Mouse (Mus musculus) frontal cortex, postnatal 36 days (tissue): ENCODE data around the gene Tmem219.

ENCODE experiments used
- DNase-seq, 2 experiments: peaks; one replicate each; pipeline ENCODE4 v3.0.0; 2022; ENCODE audit warnings: low spot score in 2 of 2

Gene Tmem219

DNA sequence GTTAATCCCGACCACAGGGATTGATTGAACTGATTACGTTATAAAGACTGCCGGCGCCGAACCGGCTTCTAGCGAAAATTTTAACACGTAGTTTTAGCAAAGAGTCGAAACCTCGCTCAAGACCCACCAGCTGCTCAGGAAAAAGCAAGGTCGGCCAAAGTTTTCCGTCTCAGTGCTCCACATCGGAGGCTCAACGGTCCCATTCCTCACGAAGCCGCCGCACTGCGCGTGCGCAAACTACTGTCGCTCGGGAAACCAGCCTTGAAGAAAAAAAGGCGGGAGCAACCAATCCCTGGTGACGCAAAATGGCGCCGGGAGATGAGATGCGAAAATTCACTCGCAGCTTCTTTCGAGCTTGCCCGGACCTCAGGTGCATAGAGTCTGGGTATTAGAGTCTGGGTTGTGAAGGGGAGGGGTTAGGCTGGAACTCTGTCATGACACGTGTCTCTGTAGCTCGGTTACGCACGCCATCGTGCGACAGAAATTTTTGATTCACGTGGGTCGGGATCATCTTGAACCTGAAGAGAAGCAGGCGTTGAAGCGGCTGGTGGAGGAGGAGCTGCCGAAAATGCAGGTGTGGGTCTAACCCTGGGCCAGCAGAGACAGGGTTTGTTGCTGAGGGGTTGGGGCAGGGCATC lies 60.5 kb downstream of the Tmem219 start, which contains the start of gene Ino80e:
Gene Ino80e (minus strand): TSS at position 231 of the 638 bp plus-strand sequence.
- DNase-seq = peak; percentile 96

DNA sequence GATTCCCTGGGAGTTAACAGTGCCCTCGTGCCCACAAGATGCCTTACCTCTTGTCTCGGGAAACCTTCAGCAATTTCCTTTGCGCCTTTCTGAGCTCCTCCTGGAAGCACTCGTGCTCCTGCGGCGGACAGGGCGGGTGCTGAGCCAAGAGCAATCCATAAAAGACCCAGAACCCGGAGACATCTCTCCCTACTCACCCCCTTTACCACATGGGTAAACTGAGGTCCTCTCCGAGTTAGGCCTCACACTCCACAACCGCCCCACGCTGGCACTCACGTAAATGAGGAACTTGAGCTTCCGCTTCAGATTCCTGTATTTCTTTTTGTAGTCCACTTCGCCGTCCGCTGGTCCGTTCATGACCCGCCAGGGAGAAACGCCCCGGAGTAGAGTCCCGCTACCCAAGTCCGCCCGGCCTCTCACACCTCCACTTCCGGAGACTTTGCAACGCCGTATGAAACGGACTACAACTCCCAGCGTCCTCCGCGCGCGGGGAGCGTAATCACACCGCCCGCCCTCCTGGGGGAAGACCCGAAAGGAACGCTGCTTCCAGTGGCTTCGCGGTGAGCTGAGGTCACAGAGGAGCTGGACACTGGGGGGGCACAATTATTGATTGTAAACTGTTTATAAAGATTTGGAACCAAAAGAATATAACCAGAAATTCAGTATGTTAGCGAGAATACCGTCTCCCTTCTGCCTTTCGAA lies 61.1 kb downstream of the Tmem219 start, which contains the start of gene Hirip3:
Gene Hirip3 (plus strand): TSS at position 544 of the 702 bp plus-strand sequence.
- DNase-seq = peak; percentile 96

DNA sequence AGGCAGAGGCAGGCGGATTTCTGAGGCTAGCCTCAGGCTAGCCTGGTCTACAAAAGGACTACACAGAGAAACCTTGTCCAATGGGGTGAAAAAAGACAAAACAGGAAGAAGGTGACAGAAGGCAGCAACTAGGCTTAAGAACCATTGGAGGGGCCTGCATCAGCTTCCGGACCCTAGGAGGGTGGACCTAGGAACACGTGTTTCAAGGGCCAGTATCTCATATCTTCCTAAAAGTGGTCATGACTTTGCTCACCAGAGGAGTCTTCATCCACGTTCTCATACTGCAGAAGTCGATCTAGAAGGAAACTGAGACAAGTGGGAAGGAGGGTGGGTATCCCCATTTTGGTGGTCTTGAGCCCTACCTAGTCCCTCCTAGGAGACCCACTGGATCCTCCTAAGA lies 61.7 kb downstream of the Tmem219 start:
- DNase-seq = no peak

DNA sequence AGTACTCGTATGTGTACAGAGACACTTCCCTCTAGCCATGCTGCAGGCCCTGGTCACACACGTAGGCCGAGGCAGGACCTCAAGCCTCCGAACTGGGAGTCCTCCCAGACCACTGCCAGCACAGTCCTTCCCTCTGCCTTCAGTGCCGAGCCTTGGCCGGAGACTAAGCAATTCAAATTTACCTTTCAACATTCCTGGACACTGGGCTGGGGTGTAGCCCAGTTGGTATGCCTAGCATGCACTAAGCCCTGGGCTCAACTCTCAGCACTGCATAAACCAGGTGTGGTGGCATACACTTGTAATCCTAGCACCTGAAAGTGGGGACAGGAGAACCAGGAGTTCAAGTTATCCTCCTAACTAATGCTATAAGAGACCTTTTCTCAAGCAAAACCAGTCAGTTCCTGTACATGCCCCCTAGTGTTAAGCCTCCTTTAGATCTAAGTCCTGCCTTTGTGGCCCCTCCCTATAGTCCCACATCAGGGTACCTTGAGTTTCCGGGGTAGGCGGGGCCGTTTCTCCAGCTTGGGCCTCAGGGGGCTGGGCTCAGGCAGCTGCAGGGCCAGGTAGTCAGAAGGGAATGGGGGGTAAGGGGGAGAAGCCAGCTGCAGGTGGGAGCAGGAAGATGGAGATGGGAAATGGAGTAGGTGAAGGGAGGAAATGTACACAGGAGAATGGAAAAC lies 65.8 kb downstream of the Tmem219 start:
- DNase-seq = no peak

DNA sequence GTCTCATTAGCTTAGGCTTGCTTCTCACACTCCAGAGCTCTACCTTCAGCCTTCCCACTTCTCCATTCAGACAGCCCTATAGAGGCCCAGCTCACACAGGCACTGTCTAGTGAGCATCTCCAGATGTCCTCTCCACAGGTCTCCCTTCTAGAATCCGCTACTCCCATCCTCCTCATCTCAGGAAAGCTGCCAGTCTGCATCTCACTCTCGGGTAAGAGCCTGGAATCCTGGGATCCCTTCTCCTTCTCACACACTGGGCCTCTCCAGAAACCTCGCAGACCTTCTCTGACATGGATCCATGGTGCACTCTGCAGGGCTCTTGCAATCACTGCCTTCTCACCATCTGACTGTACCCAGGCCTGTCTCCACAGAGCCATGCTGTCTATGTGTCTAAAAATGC lies 67.1 kb downstream of the Tmem219 start:
- no peak for DNase-seq

DNA sequence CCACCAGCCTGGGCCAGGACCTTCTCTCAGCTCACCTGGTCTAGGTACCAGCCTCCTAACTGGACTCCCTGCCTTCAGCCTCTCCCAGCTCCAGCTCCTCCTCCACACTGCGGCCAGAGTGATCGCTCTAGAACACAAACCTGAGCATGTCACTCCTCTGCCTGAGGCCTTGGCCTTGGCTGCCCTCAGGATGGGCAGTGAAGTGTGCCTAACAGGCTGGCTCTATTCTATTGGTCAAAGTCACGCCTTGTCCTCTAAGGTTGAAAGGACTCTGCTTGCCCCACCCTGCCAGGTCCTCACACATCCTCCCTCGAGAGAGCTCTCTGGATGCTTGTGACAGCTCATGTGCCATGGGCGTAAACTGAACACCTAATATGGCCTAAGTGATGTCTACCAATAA lies 69.3 kb downstream of the Tmem219 start:
- DNase-seq = no peak

DNA sequence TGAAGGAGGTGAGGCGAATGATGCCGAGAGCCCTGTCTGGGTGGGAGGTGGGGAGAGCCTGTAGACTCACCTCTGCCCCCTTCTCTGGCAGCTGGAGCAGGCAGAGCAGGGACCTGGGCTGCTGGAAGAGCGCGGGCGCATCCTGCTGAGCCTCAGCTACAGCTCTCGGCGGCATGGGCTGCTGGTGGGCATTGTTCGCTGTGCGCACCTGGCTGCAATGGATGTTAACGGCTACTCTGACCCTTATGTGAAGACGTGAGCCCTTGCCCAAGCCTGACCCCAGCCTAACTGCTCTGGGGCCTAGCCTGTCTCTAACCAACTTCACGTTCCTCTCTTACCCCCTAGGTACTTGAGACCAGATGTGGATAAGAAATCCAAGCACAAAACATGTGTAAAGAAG lies 71.5 kb downstream of the Tmem219 start:
- no peak for DNase-seq

DNA sequence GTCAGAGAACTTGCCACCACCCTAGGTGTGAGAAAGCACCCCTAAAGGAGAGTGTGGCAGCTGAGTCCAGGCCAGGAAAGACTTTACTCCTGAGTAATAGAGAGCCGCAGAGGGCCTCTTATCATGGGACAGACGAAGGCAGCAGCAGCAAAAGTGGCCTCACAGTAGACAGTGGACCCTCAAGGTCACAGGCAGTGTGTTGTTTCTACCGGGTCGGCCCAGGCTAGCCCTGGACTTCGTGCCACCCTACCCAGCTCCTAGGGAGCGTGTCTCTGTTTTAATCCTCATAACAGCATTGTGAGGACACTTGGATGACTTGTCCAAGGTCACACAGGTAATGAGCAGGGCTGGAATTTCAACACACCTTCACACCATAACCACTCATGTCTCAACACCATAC lies 72.6 kb downstream of the Tmem219 start:
- DNase-seq = no peak

DNA sequence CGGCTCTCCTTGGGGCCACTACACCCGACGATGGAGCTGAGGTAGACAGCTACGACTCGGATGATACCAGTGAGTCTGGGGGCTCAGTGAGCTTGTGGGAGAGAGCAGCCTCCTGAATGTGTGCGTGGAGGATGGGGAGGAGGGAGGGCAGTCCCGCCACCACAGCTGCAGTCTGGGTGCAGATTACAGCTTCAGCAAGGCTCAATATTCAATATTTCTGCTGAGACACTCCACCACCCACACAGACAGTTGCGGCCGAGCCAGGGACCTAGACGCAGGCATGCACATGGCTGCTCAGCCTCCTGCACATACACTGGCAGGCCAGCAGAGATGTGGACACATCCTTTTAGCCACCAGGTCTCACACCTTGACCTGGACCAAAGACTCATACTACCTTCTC lies 73.9 kb downstream of the Tmem219 start:
- DNase-seq = peak; percentile 54 to 63

DNA sequence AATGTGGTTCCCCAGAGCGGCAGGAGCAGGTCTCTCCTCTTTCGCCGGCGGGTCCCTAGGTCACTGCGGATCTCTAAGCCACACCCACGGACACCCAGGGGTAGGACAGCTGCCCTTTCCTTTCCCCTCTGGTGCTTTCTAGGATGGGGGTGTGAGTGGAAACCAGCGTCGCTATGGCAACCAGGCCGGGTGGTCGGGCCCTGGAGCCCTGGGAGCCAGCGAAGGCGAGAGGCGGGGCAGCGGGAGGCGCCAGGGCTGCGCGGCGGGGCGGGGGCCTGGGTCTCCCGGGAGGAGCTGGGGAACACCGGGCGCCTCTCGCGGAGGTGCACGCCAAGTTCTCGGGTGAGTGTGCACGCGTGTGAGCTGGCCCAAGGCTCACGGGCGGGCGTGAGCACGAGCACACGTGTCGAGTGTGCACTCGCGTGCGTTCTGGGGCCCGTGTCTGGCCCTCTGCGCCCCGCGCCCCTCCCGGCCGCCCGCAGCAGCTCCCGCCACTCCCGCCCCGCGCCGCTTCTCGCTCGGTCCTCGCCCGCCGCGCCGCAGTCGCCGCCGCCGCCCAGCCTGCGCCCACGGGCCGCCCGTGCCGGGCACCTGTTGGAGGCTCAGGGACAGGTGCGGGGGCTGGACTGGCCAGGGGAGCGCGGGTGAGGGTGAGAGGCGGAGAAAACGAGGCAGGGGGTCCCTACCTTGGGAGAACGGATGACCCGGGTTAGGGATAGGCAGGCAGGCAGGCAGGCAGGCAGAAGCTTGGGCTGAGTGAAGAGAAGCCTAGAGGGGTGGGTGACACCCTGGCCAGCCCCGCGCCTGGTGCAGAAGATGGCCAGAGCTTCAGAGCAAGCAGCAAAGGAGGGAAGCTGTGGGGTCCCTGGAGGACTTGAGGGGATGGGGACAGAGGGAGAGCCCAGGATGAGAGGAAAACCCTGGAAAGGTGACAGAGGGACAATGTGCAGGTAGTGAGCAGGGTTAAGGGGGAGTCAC lies 75.0 kb downstream of the Tmem219 start:
- no peak for DNase-seq

DNA sequence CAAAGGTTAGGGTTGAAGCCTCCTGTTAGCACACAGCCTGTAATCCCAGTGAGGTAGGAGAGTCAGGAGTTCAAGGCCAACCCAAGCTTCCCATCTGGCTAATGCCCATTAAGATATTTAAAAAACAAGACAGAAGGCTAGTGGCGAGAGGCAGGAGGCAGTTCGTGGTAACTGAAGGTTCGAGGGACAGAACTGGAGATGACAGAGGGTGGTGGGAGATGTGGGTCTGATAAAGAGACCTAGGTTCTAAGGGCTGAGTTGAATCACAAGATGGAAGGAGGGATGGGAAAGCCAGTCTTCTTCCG lies 75.6 kb downstream of the Tmem219 start, which contains the start of gene Doc2a:
Gene Doc2a (plus strand): TSS at position 301 of the 305 bp plus-strand sequence.
- no peak for DNase-seq

DNA sequence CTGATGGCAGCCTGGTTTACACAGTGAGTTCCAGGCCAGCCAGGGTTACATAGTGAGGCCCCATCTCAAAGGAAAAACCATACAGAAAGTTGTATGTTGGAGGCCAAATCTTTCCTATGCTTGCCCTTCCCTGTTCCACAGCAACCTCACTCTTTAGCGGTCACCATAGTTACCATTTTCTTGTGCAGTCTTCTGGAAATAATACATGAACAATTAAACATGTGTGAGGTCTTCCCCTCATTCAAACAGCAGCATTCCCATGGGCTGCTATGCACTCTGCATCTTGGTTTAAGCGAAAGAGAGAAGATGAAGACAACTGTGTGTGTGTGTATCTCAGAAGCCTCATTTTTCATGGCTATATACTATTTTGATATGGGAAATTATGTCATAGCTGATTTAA lies 77.2 kb downstream of the Tmem219 start:
- no peak for DNase-seq

DNA sequence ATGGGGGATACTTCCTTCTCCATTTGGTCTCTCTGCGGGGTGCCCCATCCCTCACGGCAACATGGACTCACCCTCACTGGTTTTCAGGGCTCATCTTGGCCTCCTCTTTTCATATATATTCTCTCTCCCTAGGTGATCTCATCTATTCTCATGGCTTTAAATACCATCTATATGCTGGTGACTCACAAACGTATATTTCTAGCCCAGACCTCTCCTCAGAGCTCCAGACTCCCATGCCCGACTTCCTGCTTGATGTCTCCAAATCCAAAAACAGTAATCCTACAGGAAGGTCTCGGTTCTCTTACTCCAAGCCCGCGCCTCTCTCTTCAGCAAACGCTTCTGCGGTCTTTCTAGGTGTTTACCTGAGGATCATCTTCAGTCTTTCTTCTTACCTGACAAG lies 79.4 kb downstream of the Tmem219 start:
- no peak for DNase-seq
